Mouse (Mus musculus) layer of hippocampus, adult 2 months (tissue): Measurements from ENCODE around the gene Ddit4. TPM values are rescaled to one million over a fixed set of nuclear protein-coding genes. Genes with fewer than 3 reads are reported as not detected.
"Not testable (repeated sequence)": the region's sequence is repeated elsewhere in the genome, so short reads cannot be mapped to it uniquely, and the experiment has no call there.

ENCODE experiments used
- DNase-seq, 2 experiments: peaks; one replicate each; pipeline ENCODE4 v3.0.0; 2022; ENCODE audit warnings: low spot score in 2 of 2
- H3K27ac ChIP-seq: fragments of 200-600 bp; 2 replicates; pipeline ENCODE4 v1.8.1; 2022
- H3K4me3 ChIP-seq: fragments of 200-600 bp; 2 replicates; pipeline ENCODE4 v1.8.1; 2022; ENCODE audit warnings: mild to moderate bottlenecking
- CTCF ChIP-seq: fragments of 200-600 bp; conservative IDR thresholded peaks from 2 replicates; pipeline ENCODE4 v1.8.1; 2022; ENCODE audit warnings: antibody characterized with exemption, mild to moderate bottlenecking, moderate library complexity
- long read RNA-seq, 2 experiments: library from polyadenylated mRNA; stranded (forward); transcript quantifications; one replicate each; pipeline ENCODE4 v2.0.0; 2021; ENCODE audit warnings: borderline mapping rate in 2 of 2
- total RNA-seq, 2 experiments: library from RNA; stranded (reverse); gene quantifications; 2 replicates each; pipeline ENCODE4 v1.2.3; 2021

Gene Ddit4
- total RNA-seq: 10 to 100 TPM; 63.6 to 66.7 TPM
- long read RNA-seq, experiment 1, partial matches to known transcripts: 0 of 8 reads
- long read RNA-seq, experiment 1, other reads (novel, unspliced or antisense): 4 of 8 reads
- long read RNA-seq, experiment 2, partial matches to known transcripts: 0 of 8 reads
- long read RNA-seq, experiment 2, other reads (novel, unspliced or antisense): 8 of 8 reads

DNA sequence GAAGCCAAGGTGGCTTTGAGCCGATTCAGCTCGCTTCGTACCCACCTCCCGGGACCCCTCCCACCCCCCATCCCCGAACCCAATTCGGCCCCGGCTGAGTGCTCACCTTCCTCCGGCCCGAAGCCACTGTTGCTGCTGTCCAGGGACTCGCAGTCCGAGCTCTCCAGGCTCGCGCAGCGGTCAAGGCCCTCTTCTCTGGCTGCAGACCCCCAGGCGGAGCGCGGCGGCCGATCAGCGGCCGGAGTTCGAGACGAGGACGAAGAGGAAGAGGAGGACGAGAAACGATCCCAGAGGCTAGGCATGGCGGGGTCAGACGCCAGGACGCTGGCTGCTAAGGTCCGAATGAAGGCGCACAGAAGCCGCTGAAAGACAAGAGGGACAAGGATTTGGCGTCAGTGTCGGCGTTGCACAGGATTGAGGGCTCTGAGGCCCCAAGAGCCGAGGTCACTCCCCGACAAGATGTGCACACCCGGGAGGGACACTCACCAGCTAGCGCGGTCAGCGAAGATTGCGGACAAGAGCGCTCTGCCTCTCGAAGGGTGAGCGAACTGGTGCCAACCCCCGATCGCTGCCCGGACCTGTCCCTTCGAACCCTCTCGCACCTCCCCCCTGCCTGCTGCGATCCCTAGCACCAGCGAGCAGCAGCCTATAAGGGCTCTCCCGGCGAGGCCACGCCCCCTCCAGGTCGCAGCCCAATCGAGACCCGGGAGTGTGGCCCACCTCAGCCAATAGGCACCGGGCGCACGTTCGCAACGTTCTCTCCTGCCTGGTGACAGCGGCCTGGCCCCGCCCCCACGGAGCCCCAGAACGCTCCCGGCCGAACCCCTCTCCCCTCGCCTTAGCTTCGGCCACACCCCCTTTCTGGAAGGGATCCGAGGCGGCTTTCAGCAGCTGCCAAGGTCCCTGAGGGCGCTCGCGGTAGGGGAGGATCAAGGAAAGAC, at the start of gene Ddit4:
Gene Ddit4 (minus strand): TSS at position 624 of the 941 bp plus-strand sequence.
- Histone ChIP-seq H3K4me3 (peak within 1 kb of the TSS; percentile 73), H3K27ac (peak within 1 kb of the TSS; percentile 100)
- DNase-seq: peak; percentile 100
- TF ChIP-seq CTCF: no peak

DNA sequence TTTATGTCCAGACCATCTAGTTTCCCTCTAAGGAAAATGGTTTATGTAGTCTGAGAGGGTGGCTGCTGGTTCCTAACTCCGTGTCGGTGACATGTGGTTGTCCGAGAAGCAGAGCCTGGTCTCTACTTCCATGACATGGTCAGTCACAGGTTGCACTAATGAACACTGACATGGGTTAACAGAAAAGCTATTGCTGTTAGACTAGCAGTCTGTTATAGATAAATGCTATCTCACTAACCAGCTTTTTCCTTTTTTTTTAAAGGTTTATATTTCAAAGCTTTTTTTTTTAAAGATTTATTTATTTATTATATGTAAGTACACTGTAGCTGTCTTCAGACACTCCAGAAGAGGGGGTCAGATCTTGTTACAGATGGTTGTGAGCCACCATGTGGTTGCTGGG, 47.4 kb upstream of the Ddit4 start:
- no peak for TF ChIP-seq CTCF
- no peak for DNase-seq
- no peak overlapping the region for H3K27ac ChIP-seq
- H3K4me3 ChIP-seq: no peak overlapping the region

DNA sequence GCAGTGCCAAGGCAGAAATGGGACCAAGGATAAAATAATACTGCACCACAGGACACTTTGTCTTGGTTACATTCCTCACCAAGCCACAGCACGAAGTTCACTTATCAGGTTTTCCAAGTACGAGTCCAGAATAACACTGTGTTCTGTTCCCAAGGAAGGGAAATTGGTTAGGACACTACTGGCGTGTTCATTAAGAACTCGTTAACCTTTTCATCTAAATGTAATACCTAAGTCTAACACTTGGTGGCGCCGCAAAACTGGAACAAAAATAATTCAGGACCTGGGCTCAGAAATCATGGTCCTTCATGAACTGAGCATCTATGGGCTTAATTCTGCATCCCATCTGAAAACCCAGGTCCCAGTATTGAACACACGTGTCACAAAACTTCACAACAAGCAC, 46.0 kb upstream of the Ddit4 start:
- DNase-seq: peak; percentile 69 to 83
- H3K4me3 ChIP-seq: no peak overlapping the region
- H3K27ac ChIP-seq: peak overlapping the region; percentile 51; the same call in 1 of the 2 replicates
- peak; percentile 86 for TF ChIP-seq CTCF

DNA sequence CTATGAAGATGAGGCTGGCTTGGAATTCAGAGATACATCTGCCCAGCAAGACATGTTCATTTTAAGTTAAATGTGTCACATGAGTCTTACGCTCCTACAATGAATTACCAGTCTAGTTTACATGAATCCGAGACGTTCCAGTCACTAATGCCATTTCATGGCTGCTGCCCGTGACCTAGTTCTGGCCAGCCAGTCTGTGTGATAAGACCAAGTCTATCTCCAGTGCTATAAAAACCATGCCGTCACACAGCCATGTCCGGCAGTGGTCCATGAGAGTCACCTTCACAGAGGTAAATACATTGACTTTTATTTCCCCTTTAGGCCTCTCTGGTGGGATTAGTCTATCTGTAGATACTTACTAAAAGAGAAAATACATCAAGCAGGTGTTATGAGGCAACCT, 44.3 kb upstream of the Ddit4 start:
- Histone ChIP-seq H3K27ac (no peak overlapping the region), H3K4me3 (no peak overlapping the region)
- no peak for TF ChIP-seq CTCF
- DNase-seq: no peak

DNA sequence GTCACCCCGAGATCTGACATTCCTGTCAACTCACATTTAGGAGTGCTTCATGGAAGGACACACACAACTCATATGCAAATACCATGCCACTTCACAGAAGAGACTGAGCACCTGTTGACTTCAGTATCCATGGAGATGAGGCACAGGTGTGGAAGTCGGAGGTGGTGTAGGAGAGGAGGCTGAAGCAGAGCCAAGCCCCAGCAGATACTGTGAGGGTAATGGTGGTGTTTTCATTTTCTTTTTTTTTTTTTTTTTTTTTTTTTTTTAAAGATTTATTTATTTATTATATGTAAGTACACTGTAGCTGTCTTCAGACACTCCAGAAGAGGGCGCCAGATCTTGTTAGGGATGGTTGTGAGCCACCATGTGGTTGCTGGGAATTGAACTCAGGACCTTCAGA, 42.2 kb upstream of the Ddit4 start:
- not testable (repeated sequence) for DNase-seq, H3K27ac ChIP-seq, H3K4me3 ChIP-seq

DNA sequence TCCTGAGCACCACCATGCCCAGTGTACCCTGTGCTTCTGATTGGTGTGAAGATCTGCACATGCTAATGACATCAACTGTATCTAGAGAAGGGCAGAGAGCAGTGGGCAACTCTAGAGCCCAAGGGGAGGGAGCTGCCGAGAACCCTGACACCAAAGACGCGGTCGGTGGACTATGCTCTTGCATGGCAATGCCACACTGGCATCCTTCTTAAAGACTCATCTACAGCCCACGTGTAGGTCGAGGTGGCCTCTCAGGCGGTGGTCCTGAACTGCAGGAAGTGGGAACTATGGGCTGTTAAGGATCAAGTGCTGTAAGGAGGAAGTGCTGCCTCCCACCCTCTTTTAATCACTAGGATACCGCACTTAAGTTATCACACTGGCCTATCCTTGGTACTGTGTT, 40.4 kb upstream of the Ddit4 start:
- no peak for DNase-seq
- Histone ChIP-seq H3K4me3 (no peak overlapping the region), H3K27ac (no peak overlapping the region)
- TF ChIP-seq CTCF: no peak

DNA sequence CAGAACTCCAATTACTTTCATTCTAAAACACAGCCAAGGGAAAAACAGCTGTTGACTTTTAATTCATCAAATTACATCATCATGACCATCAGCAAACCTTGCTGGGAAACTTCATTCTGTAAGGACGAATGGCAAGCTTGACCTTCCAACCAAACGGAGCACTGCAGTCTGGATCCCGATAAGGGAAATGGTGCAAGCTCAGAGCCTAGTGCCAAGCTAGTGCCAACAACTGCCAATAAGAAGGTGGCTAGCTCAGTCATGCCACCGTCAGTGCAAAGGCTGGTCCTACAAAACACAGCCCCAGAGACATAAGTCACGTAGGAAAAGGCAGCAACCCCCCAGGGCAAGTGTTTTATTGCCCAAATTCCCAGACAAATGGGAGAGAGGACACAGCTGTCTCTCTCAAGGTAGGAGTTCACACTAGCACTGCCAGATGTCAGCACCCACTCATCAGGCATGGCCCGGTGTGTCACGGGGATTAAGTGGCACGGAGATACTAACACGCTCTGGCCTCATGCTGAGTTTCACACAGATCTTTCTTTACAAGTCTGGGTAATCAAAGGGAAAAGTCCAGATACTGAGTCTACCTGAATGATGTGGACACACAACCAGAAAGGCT, 39.7 kb upstream of the Ddit4 start:
- no peak overlapping the region; the same call in 1 of the 2 replicates for H3K27ac ChIP-seq
- H3K4me3 ChIP-seq: no peak overlapping the region
- no peak for TF ChIP-seq CTCF
- no peak for DNase-seq

DNA sequence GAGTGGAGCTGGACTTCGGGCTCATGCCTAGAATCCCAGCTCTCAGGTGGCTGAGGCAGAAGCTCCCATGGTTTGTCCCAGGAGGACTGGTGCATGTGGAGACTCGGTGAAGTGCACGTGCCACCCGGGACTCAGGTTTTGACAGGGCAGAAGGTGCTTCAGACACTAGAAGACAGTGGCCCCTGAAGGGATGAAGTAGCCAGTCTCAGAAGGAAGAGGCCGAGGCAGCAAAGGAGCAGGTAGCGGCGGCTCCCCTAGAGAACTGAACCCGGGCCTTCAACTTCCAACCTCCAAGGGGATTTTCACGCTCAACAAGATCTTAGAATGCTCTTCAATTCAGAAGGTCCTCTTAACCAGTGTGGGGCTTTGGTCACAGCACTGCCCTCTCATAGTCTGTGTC, 38.8 kb upstream of the Ddit4 start:
- no peak for TF ChIP-seq CTCF
- no peak overlapping the region for H3K4me3 ChIP-seq
- no peak for DNase-seq
- H3K27ac ChIP-seq: no peak overlapping the region

DNA sequence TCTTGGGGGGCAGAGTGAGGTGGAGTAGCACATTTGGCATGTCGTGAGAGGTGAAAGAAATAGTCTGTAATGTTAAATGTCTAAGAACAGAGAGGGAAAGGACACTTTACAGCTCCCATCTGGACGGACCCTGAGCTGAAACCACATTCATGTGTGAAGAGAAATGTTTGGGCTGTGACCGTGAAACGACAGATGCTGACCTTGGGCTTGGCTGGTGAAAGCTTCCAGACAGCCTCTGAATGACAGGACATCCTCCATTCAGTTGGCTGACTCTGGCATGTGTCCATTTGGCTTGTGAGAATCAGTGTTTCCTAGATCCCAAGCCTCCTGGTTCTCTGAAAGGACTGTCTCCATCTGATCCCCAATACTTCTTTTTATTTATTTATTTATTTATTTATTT, 36.4 kb upstream of the Ddit4 start:
- DNase-seq: no peak
- Histone ChIP-seq H3K27ac (no peak overlapping the region), H3K4me3 (no peak overlapping the region)
- TF ChIP-seq CTCF: no peak

DNA sequence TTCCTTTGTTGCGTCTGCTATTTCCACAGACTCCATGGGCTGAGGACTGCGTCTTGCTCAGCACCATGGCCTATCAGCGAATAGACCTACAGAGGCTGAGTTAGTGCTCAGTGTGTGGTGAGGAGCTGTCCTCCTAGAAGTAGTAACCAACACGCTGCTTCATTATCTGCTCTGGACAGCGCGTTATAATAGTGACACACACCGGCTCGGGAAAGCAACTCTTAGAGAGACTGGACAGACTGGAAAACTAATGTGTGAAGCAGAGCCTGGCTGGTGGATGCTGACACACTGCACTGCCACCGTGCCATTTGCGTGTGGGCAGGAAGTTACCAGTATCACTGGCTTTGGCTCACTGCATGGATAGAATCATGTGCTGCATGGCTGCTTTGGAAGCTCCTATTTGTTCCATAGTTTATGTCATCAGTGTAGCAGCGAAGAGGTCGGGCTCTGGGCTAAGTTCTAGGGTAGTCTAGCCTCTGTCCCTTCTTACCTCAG, 30.8 kb upstream of the Ddit4 start:
- H3K27ac ChIP-seq: peak overlapping the region; percentile 61; the same call in 1 of the 2 replicates
- no peak for TF ChIP-seq CTCF
- H3K4me3 ChIP-seq: no peak overlapping the region
- no peak for DNase-seq

DNA sequence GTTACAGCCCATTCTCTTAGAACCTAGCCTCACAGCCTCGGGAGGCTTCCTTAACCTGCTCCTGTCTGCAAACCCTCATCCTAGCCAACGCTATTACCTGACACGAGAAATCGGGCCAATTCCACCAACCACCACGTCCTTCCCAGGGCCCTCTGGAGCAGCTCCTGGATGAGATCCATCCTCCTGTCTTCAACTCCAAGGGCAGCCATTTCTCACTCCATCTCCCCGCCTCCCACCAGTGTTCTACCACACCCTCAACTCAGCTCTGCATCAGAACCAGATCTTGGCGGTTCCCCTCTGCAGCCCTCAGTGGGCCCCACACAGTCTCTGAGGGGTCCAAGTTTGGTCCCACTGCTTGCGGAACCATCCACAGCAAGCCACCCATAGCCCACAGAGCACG, 30.2 kb upstream of the Ddit4 start:
- no peak overlapping the region for H3K4me3 ChIP-seq
- TF ChIP-seq CTCF: no peak
- DNase-seq: no peak
- peak overlapping the region; percentile 61 for H3K27ac ChIP-seq

DNA sequence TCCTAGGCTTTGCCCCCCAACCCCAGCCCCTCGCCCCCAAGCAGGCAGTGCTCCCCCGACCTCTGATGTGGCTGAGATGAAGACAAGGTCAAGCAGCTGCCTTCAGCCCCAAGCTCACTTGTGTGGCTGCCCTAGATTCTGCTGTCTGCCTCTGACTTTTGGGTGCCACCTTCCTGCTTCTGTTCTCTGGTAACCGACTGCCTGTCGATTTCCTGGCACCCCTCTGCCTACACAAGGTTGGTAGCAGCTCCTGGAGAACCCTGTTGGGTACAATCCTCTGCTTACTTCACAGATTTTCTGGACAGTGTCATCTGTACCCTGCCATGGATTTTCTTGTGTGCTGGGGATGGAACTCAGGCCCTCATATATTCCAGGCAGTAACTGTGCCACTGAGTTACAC, 29.7 kb upstream of the Ddit4 start:
- Histone ChIP-seq H3K27ac (peak overlapping the region; percentile 61; the same call in 1 of the 2 replicates), H3K4me3 (no peak overlapping the region)
- no peak for DNase-seq
- no peak for TF ChIP-seq CTCF

DNA sequence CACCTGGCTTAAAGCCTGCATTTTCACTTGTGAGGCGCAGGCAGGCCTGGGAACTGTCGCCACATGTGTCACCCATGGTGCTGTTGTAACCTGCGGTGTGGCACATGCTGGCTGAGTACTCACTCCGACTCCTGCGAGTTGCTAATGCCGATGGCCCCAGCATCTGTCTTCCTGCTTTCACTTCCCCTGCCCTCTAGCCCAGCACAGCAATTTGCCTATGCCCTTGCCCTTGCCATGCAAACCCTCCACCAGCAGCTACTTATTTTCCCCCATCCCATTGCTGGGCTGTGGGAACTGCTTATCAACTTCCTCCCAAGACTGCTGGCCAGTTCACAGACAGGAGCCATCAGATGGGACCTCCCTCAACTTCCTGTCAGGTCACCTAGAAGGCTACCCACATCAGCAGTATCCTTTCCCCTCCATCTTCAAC, 29.2 kb upstream of the Ddit4 start:
- DNase-seq: no peak
- no peak for TF ChIP-seq CTCF
- Histone ChIP-seq H3K27ac (peak overlapping the region; percentile 87; the same call in 1 of the 2 replicates), H3K4me3 (no peak overlapping the region)
